Mouse (Mus musculus) mouse embryonic stem cell (cell line): ENCODE data around the gene Olfr667.
"Not testable (repeated sequence)": the region's sequence is repeated elsewhere in the genome, so short reads cannot be mapped to it uniquely, and the experiment has no call there.

Experiments used
- in situ Hi-C, 2 experiments: fragments of 300-500 bp; cut with MboI; formaldehyde crosslinking; loops; 1 replicate in 1 of 2; 3 replicates in 1 of 2; pipeline ENCODE4 v1.14.3; 2019 to 2020; ENCODE audit warnings: low sequenced_read_pairs in 2 of 2, low pct_unique_long_range_greater_than_20kb in 1 of 2, mixed read lengths in 1 of 2; ENCODE audit not compliant: unreplicated experiment in 1 of 2

The Olfr667 gene

DNA sequence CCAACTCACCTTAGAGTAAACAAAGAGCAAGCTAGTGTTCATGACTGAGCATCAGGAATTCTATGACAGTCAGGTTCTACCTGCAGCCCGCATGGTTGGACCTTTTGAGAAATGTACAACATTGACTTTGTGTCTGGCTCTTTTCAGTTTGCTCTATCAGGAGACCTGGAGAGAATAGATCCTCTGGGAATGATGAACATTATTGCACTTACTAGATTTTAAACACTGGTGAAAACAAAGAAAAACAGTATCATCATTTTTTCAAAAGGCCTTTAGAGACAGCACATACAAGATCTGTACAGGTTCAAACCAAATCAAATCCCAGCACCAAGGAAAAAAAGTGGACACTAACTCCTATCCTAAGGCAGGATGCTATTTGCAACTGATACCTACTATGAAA, at the start of gene Olfr667:
Gene Olfr667, minus strand, starts transcription at position 101 of the 400 bp plus-strand sequence.
- in situ Hi-C loops, result no loop called here

- in situ Hi-C loops, result no loop called here
These were observed 41.2 kb upstream of the Olfr667 start, which contains the start of gene Olfr670 for GRCm38 (mm10) chr7:104962520-104962919. TSS of gene Olfr670 (minus strand) at chr7:104962620.

GRCm38 (mm10) chr7:104950234-104950633, 29.0 kb upstream of the Olfr667 start:
- in situ Hi-C loops, result not testable (repeated sequence)

DNA sequence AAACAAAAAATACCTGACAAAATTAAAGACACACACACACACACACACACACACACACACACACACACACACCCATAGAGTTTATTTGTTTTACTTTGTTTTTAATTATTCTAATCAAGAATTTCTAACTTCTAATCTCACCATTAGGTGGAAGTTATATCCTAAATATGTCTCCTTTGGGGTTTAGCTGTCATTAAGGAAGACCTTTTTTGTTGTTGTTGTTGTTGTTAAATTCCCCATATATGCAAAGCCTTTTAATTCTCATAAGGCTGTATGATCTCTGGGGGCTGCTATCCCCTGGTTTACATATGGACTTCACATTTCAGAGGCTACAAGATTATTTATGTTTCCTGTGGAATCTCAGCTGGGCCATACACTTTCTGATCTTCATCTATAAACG, 12.7 kb upstream of the Olfr667 start, which contains the start of gene Olfr669:
Gene Olfr669, plus strand, starts transcription at position 301 of the 400 bp plus-strand sequence.
- in situ Hi-C loops, result no loop called here

DNA sequence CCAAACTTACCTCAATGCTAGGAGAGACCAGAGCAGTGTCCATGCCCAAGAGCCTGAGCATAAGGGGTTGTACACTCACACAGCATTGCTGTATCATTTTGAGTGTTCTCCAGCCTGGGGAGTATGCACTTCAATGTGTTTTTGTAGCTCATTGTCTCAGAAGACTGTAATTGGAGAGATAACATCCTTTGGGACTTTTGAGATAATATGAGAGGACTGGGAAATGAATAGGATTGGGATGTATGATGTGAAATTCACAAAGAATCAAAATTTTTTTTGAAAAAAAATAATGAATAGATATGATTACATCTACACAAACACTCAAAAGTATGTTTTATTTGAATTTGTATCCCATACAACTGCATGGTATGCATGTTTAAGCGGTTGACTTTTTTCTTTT, 6.7 kb upstream of the Olfr667 start, which contains the start of gene Olfr668:
Gene Olfr668, minus strand, starts transcription at position 101 of the 400 bp plus-strand sequence.
- in situ Hi-C loops, result no loop called here

DNA sequence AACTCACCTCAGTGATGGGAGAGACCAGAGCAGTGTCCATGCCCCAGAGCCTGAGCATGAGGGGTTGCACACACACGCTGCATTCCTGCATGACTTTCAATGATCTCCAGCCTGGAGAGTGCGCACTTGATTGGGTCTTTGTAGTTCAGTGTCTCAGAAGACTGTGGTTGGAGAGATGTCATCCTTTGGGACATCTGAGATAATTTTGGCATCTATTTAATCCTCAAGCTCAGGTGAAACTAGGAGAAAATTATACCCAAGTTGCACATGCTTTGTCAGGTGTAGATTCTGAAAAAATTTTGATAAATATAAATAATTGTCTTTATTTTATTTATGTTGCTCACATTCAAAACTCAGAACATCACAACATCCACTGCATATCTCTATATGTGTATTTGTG, 25.4 kb downstream of the Olfr667 start, which contains the start of gene Olfr666:
Gene Olfr666, minus strand, starts transcription at position 101 of the 400 bp plus-strand sequence.
- in situ Hi-C loops, result no loop called here

GRCm38 (mm10) chr7:104877731-104878130, 43.6 kb downstream of the Olfr667 start, which contains the start of gene Olfr665:
TSS of gene Olfr665 (plus strand) at chr7:104878031.
- in situ Hi-C loops, result no loop called here
